Mouse (Mus musculus): ENCODE results near the gene Kif26b. TPM values are rescaled to one million over a fixed set of nuclear protein-coding genes. Genes with fewer than 3 reads are reported as not detected.

Gene Kif26b
- polyA plus RNA-seq, 1 experiment: not detected

GRCm38 (mm10) chr1:178848380-178849106, 319.6 kb downstream of the Kif26b start:
- TF ChIP-seq POLR2A (IDR thresholded peaks at IDR 0.05; ENCODE audit: borderline replicate concordance, control insufficient read depth, low read depth, low read length) (no peak), CTCF (IDR thresholded peaks at IDR 0.05; ENCODE audit: control insufficient read depth, insufficient read depth, low read length) (no peak)
- H3K27ac ChIP-seq (ENCODE audit: control insufficient read depth, insufficient read depth, low read depth, low read length, poor library complexity): no peak overlapping the region
- no peak overlapping the region for H3K4me3 ChIP-seq (replicated peaks; ENCODE audit: control insufficient read depth, low read depth, low read length)
- 80% methylated on average over 5 of the region's 5 CpGs for WGBS
- no peaks in the 10 kb centered on the region for H3K4me1 ChIP-seq (ENCODE audit: control insufficient read depth, insufficient read depth, low read length)

GRCm38 (mm10) chr1:178850569-178850968, 321.6 kb downstream of the Kif26b start:
- WGBS: 55% methylated on average over 1 of the region's 1 CpGs
- Histone ChIP-seq H3K27ac (ENCODE audit: control insufficient read depth, insufficient read depth, low read depth, low read length, poor library complexity) (no peak overlapping the region), H3K4me1 (ENCODE audit: control insufficient read depth, insufficient read depth, low read length) (no peaks in the 10 kb centered on the region), H3K4me3 (replicated peaks; ENCODE audit: control insufficient read depth, low read depth, low read length) (no peak overlapping the region)
- TF ChIP-seq CTCF (IDR thresholded peaks at IDR 0.05; ENCODE audit: control insufficient read depth, insufficient read depth, low read length) (no peak), POLR2A (IDR thresholded peaks at IDR 0.05; ENCODE audit: borderline replicate concordance, control insufficient read depth, low read depth, low read length) (no peak)

- H3K4me3 ChIP-seq (replicated peaks; ENCODE audit: control insufficient read depth, low read depth, low read length): no peak overlapping the region
- peaks cover 1% of the 10 kb centered on the region; the same call in 1 of the 2 replicates for H3K4me1 ChIP-seq (ENCODE audit: control insufficient read depth, insufficient read depth, low read length)
- no peak overlapping the region for H3K27ac ChIP-seq (ENCODE audit: control insufficient read depth, insufficient read depth, low read depth, low read length, poor library complexity)
- TF ChIP-seq POLR2A (IDR thresholded peaks at IDR 0.05; ENCODE audit: borderline replicate concordance, control insufficient read depth, low read depth, low read length) (no peak), CTCF (IDR thresholded peaks at IDR 0.05; ENCODE audit: control insufficient read depth, insufficient read depth, low read length) (no peak)
- 76% methylated on average over 4 of the region's 4 CpGs for WGBS
Measured at GRCm38 (mm10) chr1:178854936-178855335, 326.0 kb downstream of the Kif26b start.

- Histone ChIP-seq H3K27ac (ENCODE audit: control insufficient read depth, insufficient read depth, low read depth, low read length, poor library complexity) (no peak overlapping the region), H3K4me1 (ENCODE audit: control insufficient read depth, insufficient read depth, low read length) (peaks cover 1% of the 10 kb centered on the region; the same call in 1 of the 2 replicates), H3K4me3 (replicated peaks; ENCODE audit: control insufficient read depth, low read depth, low read length) (no peak overlapping the region)
- TF ChIP-seq POLR2A (IDR thresholded peaks at IDR 0.05; ENCODE audit: borderline replicate concordance, control insufficient read depth, low read depth, low read length) (no peak), CTCF (IDR thresholded peaks at IDR 0.05; ENCODE audit: control insufficient read depth, insufficient read depth, low read length) (no peak)
- WGBS: 79% methylated on average over 6 of the region's 6 CpGs
Measured at GRCm38 (mm10) chr1:178855974-178856373, 327.0 kb downstream of the Kif26b start.

GRCm38 (mm10) chr1:178860671-178861391, 331.9 kb downstream of the Kif26b start:
- H3K4me1 ChIP-seq (ENCODE audit: control insufficient read depth, insufficient read depth, low read length): peaks cover 1% of the 10 kb centered on the region; the same call in 1 of the 2 replicates
- H3K4me3 ChIP-seq (replicated peaks; ENCODE audit: control insufficient read depth, low read depth, low read length): no peak overlapping the region
- H3K27ac ChIP-seq (ENCODE audit: control insufficient read depth, insufficient read depth, low read depth, low read length, poor library complexity): no peak overlapping the region
- WGBS: 75% methylated on average over 8 of the region's 8 CpGs
- TF ChIP-seq POLR2A (IDR thresholded peaks at IDR 0.05; ENCODE audit: borderline replicate concordance, control insufficient read depth, low read depth, low read length): no peak
- TF ChIP-seq CTCF (IDR thresholded peaks at IDR 0.05; ENCODE audit: control insufficient read depth, insufficient read depth, low read length): no peak

GRCm38 (mm10) chr1:178861392-178861762, 332.5 kb downstream of the Kif26b start:
- Histone ChIP-seq H3K27ac (ENCODE audit: control insufficient read depth, insufficient read depth, low read depth, low read length, poor library complexity) (no peak overlapping the region), H3K4me1 (ENCODE audit: control insufficient read depth, insufficient read depth, low read length) (peaks cover 1% of the 10 kb centered on the region; the same call in 1 of the 2 replicates), H3K4me3 (replicated peaks; ENCODE audit: control insufficient read depth, low read depth, low read length) (no peak overlapping the region)
- TF ChIP-seq POLR2A (IDR thresholded peaks at IDR 0.05; ENCODE audit: borderline replicate concordance, control insufficient read depth, low read depth, low read length) (no peak), CTCF (IDR thresholded peaks at IDR 0.05; ENCODE audit: control insufficient read depth, insufficient read depth, low read length) (no peak)
- 81% methylated on average over 8 of the region's 8 CpGs for WGBS

- TF ChIP-seq CTCF (IDR thresholded peaks at IDR 0.05; ENCODE audit: control insufficient read depth, insufficient read depth, low read length): no peak
- TF ChIP-seq POLR2A (IDR thresholded peaks at IDR 0.05; ENCODE audit: borderline replicate concordance, control insufficient read depth, low read depth, low read length): no peak
- no peak overlapping the region for H3K4me3 ChIP-seq (replicated peaks; ENCODE audit: control insufficient read depth, low read depth, low read length)
- 82% methylated on average over 6 of the region's 6 CpGs for WGBS
- H3K27ac ChIP-seq (ENCODE audit: control insufficient read depth, insufficient read depth, low read depth, low read length, poor library complexity): no peak overlapping the region
- H3K4me1 ChIP-seq (ENCODE audit: control insufficient read depth, insufficient read depth, low read length): peaks cover 2% of the 10 kb centered on the region
Measured at GRCm38 (mm10) chr1:178863756-178864155, 334.8 kb downstream of the Kif26b start.

- TF ChIP-seq POLR2A (IDR thresholded peaks at IDR 0.05; ENCODE audit: borderline replicate concordance, control insufficient read depth, low read depth, low read length): no peak
- no peak for TF ChIP-seq CTCF (IDR thresholded peaks at IDR 0.05; ENCODE audit: control insufficient read depth, insufficient read depth, low read length)
- Histone ChIP-seq H3K27ac (ENCODE audit: control insufficient read depth, insufficient read depth, low read depth, low read length, poor library complexity) (no peak overlapping the region), H3K4me3 (replicated peaks; ENCODE audit: control insufficient read depth, low read depth, low read length) (no peak overlapping the region), H3K4me1 (ENCODE audit: control insufficient read depth, insufficient read depth, low read length) (peaks cover 2% of the 10 kb centered on the region)
- 87% methylated on average over 4 of the region's 4 CpGs for WGBS
Measured at GRCm38 (mm10) chr1:178864297-178864696, 335.4 kb downstream of the Kif26b start.
